Mouse (Mus musculus) megakaryocyte, adult 5-6 weeks (primary cell): ENCODE data around the gene Nectin2. TPM values are rescaled to one million over a fixed set of nuclear protein-coding genes. Genes with fewer than 3 reads are reported as not detected.
A peak's percentile ranks its signal among the peaks of the same experiment; 100 is the strongest.

Experiments used
- ATAC-seq: 2 replicates; pipeline ENCODE4 v1.8.0; 2016; ENCODE audit warnings: mild to moderate bottlenecking, inconsistent platforms; ENCODE audit not compliant: poor library complexity, severe bottlenecking
- total RNA-seq, 2 experiments: library from RNA; stranded (forward) in 1 of 2; stranded (reverse) in 1 of 2; fragments of 153-499, 151-499 nt in 1 of 2; fragments of 221-1000, 200-1000 nt in 1 of 2; gene quantifications; 2 replicates each; pipeline versions ENCODE4 v1.2.3 to v1.2.4; 2015 to 2017

Gene Nectin2
- total RNA-seq, 2 experiments from 2014 or later = 0.51 to 0.66 TPM

GRCm38 (mm10) chr7:19769434-19770374, 19.4 kb upstream of the Nectin2 start:
- no peak for ATAC-seq

GRCm38 (mm10) chr7:19769001-19769400, 18.7 kb upstream of the Nectin2 start:
- no peak for ATAC-seq

- ATAC-seq = no peak
Measured at GRCm38 (mm10) chr7:19768251-19768650, 18.0 kb upstream of the Nectin2 start.

- ATAC-seq = no peak
Measured at GRCm38 (mm10) chr7:19764581-19764980, 14.3 kb upstream of the Nectin2 start.

DNA sequence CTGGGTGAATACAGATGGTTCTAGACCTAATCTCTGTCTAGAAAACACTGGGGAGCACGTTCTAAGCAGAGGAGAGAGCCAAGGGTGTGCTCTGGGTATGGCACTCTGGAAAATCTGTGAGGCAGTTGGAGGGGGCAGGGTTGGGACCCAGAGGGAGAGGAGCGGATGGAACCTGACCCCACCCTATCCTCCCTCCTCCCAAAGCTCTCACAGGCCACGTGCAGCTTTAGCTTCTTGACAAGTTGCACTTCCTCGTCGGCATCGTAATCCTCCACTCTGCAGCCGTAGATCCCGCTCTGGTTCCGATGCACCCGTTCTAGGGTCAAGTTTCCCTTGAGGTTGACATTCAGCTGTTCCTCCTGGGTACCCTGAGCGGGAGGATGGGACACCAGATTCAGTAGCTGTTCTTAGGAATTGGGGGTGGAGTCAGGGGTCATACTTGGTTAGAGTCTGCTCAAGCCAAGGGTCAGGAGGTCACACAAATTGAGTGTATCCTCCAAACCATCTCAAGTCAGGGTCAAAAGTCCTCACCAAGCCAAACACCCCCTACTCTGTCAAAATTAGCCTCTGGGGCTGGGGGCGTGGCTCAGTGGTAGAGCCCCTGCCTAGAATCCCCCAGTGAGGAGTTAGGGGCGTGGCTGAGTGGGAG, 13.7 kb upstream of the Nectin2 start:
- peak; percentile 87 for ATAC-seq

DNA sequence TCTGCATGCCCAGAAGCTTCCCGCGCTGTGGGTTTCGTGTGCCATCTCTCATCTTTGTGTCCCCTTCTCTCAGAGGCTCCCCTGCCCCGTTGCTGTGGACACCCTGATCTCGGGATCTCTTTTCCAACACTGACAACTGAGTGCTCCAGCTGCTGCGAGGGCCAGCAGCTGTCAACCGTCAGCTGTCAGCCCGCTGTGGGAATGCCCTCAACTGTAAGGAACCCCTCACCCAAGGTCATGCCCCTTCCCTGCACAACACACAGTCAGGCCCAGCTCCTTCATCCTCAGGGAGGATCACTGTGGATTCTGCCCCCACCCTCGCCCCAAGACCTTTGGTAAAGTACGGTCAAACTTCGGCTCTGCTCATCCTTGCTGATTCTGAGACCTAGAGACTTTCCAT, 12.0 kb upstream of the Nectin2 start:
- no peak for ATAC-seq

- no peak for ATAC-seq
Measured at GRCm38 (mm10) chr7:19760021-19760420, 9.7 kb upstream of the Nectin2 start.

GRCm38 (mm10) chr7:19758623-19759022, 8.3 kb upstream of the Nectin2 start:
- no peak for ATAC-seq

DNA sequence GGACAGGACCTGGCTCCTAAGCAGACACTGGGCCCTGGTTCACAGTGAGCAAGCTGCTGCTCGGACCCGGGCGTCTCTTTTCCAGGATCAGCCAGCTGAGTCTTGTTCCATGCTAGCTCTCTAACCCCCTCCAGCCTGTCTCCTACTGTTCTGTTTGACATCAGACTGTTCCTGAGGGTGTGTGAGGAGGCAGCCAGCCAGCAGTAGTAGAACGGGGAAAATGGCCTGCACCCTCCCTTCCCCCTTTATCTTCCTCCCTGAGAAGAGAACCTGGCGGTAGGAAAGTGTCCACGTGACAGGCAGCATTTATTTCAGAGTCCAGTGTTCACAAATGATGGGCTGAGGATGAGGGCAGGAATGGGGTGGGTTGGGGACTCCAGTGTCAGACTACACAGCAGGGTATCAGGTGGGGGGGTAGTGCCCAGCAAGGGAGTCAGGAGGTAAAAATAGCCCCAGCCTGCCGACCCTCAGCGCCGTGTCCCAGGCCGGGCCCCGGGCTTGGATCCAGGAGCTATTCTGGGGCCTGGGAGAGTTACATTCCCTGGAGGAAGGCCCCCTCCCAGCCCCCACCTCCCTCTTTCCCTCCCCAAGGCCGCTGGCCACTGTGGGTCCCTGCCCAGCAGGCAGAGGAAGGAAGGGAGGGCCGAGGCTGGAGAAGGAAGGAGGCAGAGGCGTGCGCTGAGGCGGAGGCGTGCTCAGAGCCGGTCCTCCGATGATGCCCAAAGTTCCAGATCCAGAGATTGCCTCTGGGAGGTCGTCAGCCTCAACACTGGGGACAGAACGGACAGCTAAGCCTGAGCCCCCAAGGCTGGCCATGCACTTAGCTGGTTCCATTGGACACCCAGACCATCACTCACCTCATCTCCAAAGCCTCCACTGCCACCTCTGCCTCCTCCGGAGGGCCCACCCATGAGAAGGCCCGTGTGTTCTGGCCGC, 5.8 kb upstream of the Nectin2 start:
- ATAC-seq = no peak

DNA sequence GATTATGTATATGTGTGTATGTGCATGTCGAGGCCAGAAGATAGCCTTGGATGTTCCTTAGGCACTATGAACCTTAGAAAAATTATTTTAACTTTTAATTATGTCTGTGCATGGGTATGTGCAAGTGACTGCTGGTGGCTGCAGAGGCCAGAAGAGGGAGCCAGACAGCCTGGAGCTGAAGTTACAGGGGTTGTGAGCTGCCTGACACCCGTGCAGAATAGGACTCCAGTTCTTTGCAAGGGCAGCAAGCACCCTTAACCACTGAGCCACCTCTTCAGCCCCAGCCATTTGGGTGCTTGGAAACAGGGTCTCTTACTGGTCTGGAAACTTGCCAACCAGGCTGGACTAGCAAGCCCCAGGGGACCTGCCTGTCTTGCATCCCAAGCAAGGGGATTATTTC, 4.7 kb upstream of the Nectin2 start:
- ATAC-seq = no peak

GRCm38 (mm10) chr7:19754065-19754464, 3.8 kb upstream of the Nectin2 start:
- no peak for ATAC-seq

DNA sequence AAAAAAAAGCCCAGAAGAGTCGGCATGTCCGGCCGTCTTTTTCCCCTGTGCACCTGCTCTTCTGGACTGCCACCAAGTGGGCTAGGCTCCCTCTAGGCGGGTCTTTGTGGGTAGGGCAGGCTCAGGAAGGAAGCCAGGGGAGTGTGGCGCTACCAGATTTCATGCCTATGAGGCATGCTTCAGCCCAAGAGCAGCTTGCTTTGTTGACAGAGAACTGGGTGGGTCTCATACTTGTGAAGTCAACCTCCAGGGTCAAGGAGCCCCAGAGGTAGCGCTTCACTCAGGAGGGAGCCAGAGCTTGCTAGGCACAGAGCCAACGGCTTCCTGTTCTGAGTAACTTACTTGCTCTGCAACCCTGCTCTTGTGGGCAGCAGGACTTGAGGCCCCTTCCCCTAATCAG, 3.3 kb upstream of the Nectin2 start:
- no peak for ATAC-seq

GRCm38 (mm10) chr7:19752652-19753051, 2.4 kb upstream of the Nectin2 start:
- no peak for ATAC-seq

GRCm38 (mm10) chr7:19751070-19751383, 744 bp upstream of the Nectin2 start:
- no peak for ATAC-seq

DNA sequence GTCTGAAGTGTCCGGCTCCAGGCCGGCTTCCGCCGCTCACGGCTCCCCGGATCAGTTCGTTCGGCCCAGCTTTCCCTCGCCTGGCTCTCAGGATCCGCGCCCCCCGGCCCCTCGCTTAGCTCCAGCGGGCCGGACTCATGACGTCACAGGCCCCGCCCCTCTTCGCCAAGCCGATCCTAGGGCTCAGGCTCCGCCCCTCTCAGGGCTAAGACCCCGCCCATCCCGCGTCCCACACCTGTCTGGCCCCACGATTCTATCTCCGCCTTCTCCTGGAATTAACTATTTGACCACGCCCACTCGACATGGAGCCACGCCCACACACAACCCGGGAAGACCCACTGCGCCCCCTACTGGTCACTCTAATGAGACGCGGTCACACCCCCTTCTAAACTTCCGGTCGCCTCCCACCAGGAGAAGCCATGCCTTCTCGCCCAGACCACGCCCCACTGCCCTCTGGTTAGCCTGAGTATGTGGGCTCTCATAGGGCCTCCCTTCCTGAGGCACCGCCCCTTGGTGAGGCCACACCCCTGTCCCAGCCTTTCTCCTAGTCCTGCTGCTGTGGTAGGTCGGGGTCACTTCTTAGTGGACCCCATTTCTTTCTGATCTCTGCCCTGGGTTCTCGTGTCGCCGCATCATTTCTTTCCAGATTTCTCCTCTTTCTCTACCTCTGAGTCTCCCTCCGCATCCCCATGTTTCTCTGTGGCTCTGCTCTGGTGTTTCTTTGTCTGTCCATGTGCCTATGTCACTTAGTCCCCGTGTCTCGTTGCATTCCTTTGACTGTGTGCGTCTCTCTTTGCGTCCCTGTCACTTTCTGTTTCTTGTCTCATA, 680 bp downstream of the Nectin2 start:
- ATAC-seq = peak; percentile 88

- no peak for ATAC-seq
Measured at GRCm38 (mm10) chr7:19748219-19749195, 1.8 kb downstream of the Nectin2 start.

DNA sequence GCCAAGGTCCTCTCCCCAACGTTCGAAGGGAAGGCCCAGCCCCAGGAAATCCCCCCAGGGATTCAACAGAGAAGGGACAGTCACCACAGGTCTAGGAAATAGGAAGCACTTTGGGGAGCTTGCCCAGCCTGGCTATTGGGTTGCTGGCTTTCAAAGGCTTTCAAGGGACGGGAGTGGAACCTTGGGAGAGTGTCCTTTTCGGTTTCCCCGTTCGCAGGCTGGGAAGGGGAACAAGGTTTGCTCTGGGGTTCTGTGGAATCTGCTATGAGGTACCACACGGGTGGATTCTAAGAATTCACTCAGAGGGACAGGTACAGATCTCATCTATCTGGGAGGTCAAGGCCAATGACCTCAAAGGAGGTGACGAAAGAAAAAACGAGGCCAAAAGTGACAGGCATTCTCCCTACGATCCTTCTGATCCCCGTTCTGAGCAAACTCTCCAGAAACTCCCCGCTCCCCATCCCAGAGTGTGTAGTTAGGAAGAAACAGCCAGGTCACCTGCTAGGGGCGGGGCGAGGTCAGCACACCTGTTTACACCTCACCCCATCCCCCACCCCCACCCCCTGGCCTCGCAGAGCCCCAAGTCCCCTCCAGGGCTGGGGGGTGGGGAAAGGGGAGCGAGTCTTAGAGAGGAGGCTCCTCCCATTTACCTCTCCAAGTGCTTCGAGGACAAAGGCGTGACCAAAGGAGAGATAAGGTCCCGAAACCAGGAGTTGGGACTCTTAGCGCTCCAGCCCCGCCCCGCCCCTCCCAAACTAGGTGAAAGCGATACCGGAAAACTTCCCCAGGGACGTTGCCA, 2.7 kb downstream of the Nectin2 start:
- ATAC-seq = no peak

- ATAC-seq = no peak
Measured at GRCm38 (mm10) chr7:19746426-19747201, 3.7 kb downstream of the Nectin2 start.
